Mouse (Mus musculus) embryonic fibroblast, embryonic 13.5 days (primary cell): ENCODE data around the gene Atp13a3.

Source experiments
- CTCF ChIP-seq: IDR thresholded peaks from 2 replicates; pipeline ENCODE4 v1.5.1; 2011; ENCODE audit warnings: mild to moderate bottlenecking, control low read depth, low read length, moderate library complexity, borderline replicate concordance; ENCODE audit not compliant: insufficient read depth
- POLR2A ChIP-seq: IDR thresholded peaks from 2 replicates; pipeline ENCODE4 v1.6.1; 2011; ENCODE audit warnings: low read depth, mild to moderate bottlenecking, control low read depth, low read length, moderate library complexity

- TF ChIP-seq CTCF (no peak), POLR2A (no peak)
These were observed 103.1 kb downstream of the Atp13a3 start for GRCm38 (mm10) chr16:30302686-30303085.
